Mouse (Mus musculus): ENCODE measurements at regions not wholly inside any gene's neighbourhood (a gene's known extent, or its start where the extent isn't known, plus 50 kb on each side); places are given as distances from the start of the nearest gene placed in this dataset.

GRCm38 (mm10) chr13:97821630-97822029, 61.2 kb upstream of the Gm10260 start:
- H3K4me3 ChIP-seq, result no peak overlapping the region
- no peaks in the 10 kb centered on the region for H3K36me3 ChIP-seq (replicated peaks)
- no peaks in the 10 kb centered on the region for H3K9me3 ChIP-seq
- H3K4me1 ChIP-seq, result peaks cover 37% of the 10 kb centered on the region
- H3K27ac ChIP-seq, result 0 out of 2 replicates have a peak overlapping the region, but pooled peaks have one; percentile 4
- WGBS, result 85% methylated on average over 2 of the region's 2 CpGs
- H3K27me3 ChIP-seq (ENCODE audit: poor library complexity, severe bottlenecking), result no peaks in the 10 kb centered on the region
- DNase-seq (ENCODE audit: extremely low spot score, low spot score), result no peak

DNA sequence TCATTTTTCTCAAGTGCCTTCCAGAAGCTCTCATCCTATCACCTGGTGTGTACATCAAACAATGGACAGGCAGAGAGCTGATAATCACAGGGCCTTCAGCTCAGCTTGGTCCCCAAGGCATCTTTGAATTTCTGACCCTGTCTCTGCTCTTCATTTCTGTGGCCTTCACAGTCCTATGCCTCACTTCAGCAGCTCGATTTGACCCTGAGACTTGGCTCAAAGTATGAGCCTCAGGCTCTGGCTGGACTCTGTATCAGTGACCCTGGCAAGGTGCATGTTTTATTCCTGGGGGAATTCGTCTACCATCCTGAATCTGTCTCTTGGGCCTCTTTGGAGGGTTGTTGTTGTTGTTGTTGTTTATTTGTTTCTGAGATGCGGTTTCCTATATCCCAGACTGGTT, 60.6 kb upstream of the Gm10260 start:
- DNase-seq (ENCODE audit: extremely low spot score, low spot score), result peak; percentile 4
- 0 out of 2 replicates have a peak overlapping the region, but pooled peaks have one; percentile 1 for H3K27ac ChIP-seq
- no peak overlapping the region for H3K4me3 ChIP-seq
- H3K36me3 ChIP-seq (replicated peaks), result no peaks in the 10 kb centered on the region
- H3K9me3 ChIP-seq, result no peaks in the 10 kb centered on the region
- H3K4me1 ChIP-seq, result peaks cover 31% of the 10 kb centered on the region
- no peaks in the 10 kb centered on the region for H3K27me3 ChIP-seq (ENCODE audit: poor library complexity, severe bottlenecking)
- WGBS, result 89% methylated on average over 3 of the region's 3 CpGs

DNA sequence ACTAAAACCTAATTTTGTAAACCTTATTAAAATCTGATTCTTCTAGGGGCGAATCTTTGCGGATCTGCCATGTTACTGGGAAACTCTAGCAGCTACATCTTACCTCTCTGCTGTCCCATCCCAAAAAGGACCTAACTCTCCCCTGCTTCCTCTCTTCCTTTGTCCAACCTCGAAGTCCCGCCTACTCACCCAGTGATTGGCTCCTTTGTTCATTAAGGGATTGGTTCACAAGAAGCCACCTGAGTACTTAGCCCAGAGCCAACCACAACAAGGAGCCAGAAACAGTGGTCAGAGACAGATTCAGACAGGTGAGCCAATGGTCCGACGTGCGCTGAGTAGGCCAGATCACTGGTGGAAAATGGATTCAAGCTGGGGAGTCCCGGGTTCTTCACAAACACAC, 60.0 kb upstream of the Gm10260 start:
- no peaks in the 10 kb centered on the region for H3K27me3 ChIP-seq (ENCODE audit: poor library complexity, severe bottlenecking)
- H3K36me3 ChIP-seq (replicated peaks), result no peaks in the 10 kb centered on the region
- peak; percentile 7 for DNase-seq (ENCODE audit: extremely low spot score, low spot score)
- H3K4me1 ChIP-seq, result peaks cover 24% of the 10 kb centered on the region
- H3K27ac ChIP-seq, result no peak overlapping the region
- WGBS, result 96% methylated on average over 8 of the region's 8 CpGs
- no peaks in the 10 kb centered on the region for H3K9me3 ChIP-seq
- no peak overlapping the region for H3K4me3 ChIP-seq

- Histone ChIP-seq H3K27me3 (ENCODE audit: poor library complexity, severe bottlenecking) (no peaks in the 10 kb centered on the region), H3K27ac (no peak overlapping the region), H3K36me3 (replicated peaks) (no peaks in the 10 kb centered on the region), H3K9me3 (no peaks in the 10 kb centered on the region), H3K4me1 (peaks cover 11% of the 10 kb centered on the region), H3K4me3 (no peak overlapping the region)
- WGBS, result 87% methylated on average over 9 of the region's 9 CpGs
- no peak for DNase-seq (ENCODE audit: extremely low spot score, low spot score)
Observed at GRCm38 (mm10) chr13:97819036-97819435, 58.6 kb upstream of the Gm10260 start.

DNA sequence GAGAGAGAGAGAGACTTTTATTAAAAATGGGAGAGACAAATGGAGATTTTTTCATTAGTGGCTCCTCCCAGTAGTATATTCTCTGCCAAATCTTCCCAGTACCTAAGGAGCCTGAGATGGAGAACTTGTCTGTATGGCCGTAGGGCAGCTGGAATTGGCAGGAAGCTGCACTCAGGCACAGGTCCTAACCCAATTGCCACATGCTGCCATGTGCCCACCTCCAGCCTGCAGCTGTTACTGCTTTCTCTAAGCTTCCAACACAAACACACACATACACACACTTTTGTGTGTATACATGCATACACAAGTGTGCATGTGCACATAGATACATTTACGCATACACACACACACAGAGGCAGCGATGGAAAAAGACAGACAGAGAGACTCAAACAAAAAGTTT, 56.5 kb upstream of the Gm10260 start:
- no peaks in the 10 kb centered on the region for H3K27me3 ChIP-seq (ENCODE audit: poor library complexity, severe bottlenecking)
- 93% methylated on average over 3 of the region's 3 CpGs for WGBS
- H3K4me3 ChIP-seq, result no peak overlapping the region
- H3K4me1 ChIP-seq, result 0 out of 2 replicates have a peak, but pooled peaks cover under 1% of the 10 kb centered on the region
- H3K36me3 ChIP-seq (replicated peaks), result no peaks in the 10 kb centered on the region
- no peaks in the 10 kb centered on the region for H3K9me3 ChIP-seq
- no peak overlapping the region for H3K27ac ChIP-seq
- peak; percentile 11 for DNase-seq (ENCODE audit: extremely low spot score, low spot score)
